Mouse (Mus musculus): Measurements from ENCODE around the gene Faim2.

GRCm38 (mm10) chr15:99567371-99567770, 39.4 kb upstream of the Faim2 start:
- TF ChIP-seq EP300 (IDR thresholded peaks at IDR 0.05; ENCODE audit: low read length) (no peak), USF1 (IDR thresholded peaks at IDR 0.05; ENCODE audit: low read depth, low read length) (no peak), UBTF (IDR thresholded peaks at IDR 0.05; ENCODE audit: low read depth, low read length) (no peak), POLR2AphosphoS2 (IDR thresholded peaks at IDR 0.05; ENCODE audit: low read depth, low read length) (no peak), ETS1 (conservative IDR thresholded peaks at IDR 0.05; ENCODE audit: low read depth, low read length) (no peak), CTCF (conservative IDR thresholded peaks at IDR 0.05 in 1 of 2, IDR thresholded peaks at IDR 0.05 in 1 of 2; ENCODE audit: low read depth in 2 of 2, low read length in 2 of 2) (no peak), POLR2A (IDR thresholded peaks at IDR 0.05; ENCODE audit: low read depth, low read length) (no peak), MAX (IDR thresholded peaks at IDR 0.05; ENCODE audit: low read length) (no peak), PAX5 (IDR thresholded peaks at IDR 0.05; ENCODE audit: low read length) (no peak), E2F4 (IDR thresholded peaks at IDR 0.05; ENCODE audit: insufficient replicate concordance, low read depth, low read length) (no peak), SMC3 (IDR thresholded peaks at IDR 0.05; ENCODE audit: low read depth, low read length) (no peak), RCOR1 (conservative IDR thresholded peaks at IDR 0.05; ENCODE audit: low read depth, low read length) (no peak), ZC3H11A (IDR thresholded peaks at IDR 0.05; ENCODE audit: low read depth, low read length) (no peak)

Data from CH12.LX (cell line).